Mouse (Mus musculus): ENCODE results near the gene Gm10272.
A peak's percentile ranks its signal among the peaks of the same experiment; 100 is the strongest.
"Not testable (repeated sequence)": the region's sequence is repeated elsewhere in the genome, so short reads cannot be mapped to it uniquely, and the experiment has no call there.

The Gm10272 gene

GRCm38 (mm10) chr10:77706326-77706725, at the start of gene Gm10272:
Gene Gm10272 (plus strand): TSS chr10:77706626.
- DNase-seq (ENCODE audit: low spot score in 2 of 2), result no peak

DNA sequence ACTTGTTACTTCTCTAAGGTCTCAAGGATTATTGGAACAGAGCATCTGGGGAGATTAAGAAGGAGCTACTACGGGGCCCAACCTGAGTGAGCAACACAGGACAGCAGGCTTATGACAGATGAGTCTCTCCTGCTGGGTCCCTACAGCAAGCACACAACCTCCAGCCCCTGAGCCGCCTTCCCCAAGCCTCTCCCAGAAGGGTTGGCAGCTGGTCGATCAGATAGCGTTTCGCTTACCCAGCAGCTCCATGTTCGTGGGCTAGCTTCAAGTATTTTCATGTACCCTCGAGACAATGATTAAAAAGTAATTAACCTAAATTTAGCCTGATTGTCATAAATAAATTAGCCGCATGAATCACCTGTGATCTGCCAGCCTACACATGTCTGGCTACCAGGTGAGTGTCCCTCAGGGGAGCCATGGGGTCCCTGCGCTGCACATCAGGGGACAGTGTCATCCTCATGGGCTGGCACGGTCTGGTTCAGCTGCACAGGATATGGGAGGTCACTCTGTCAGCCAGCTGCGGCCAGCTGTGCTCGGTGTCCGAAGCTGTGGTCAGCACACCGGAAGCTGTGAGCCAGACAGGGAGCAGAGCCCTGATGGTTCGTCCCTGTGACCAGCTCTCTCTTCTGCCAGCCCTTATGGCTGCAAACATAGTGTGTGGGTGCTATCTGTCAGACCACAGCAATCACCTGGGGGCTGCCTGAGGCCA, 48.0 kb upstream of the Gm10272 start:
- DNase-seq (ENCODE audit: low spot score in 2 of 2), result no peak

- DNase-seq (ENCODE audit: low spot score in 2 of 2), result no peak
Measured at GRCm38 (mm10) chr10:77663949-77664665, 42.3 kb upstream of the Gm10272 start.

- no peak for DNase-seq (ENCODE audit: low spot score in 2 of 2)
Measured at GRCm38 (mm10) chr10:77666342-77666741, 40.1 kb upstream of the Gm10272 start.

- no peak for DNase-seq (ENCODE audit: low spot score in 2 of 2)
Measured at GRCm38 (mm10) chr10:77667402-77667801, 39.0 kb upstream of the Gm10272 start.

- no peak for DNase-seq (ENCODE audit: low spot score in 2 of 2)
Measured at GRCm38 (mm10) chr10:77670710-77671109, 35.7 kb upstream of the Gm10272 start.

GRCm38 (mm10) chr10:77671519-77671918, 34.9 kb upstream of the Gm10272 start:
- no peak for DNase-seq (ENCODE audit: low spot score in 2 of 2)

GRCm38 (mm10) chr10:77673765-77674164, 32.7 kb upstream of the Gm10272 start:
- no peak for DNase-seq (ENCODE audit: low spot score in 2 of 2)

DNA sequence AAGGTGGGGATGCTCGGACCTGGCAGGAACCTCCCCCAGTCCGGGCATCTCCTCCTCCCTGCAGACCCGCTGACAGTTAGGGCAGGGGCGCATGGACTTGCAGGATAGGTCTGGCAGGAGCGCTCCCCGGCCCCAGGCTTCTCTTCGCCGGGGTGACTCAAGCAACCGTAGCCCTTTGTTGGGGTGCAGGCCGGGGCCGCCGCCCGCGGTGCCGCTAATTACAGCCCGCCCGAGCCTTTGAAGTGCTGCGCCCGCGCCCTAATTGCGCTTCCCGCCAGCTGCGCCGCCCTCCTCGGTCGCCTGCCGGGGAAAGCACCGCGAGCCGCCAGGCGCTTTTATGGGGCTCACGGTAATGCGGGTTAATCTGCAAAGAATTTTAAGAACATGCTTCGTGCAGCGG, 28.9 kb upstream of the Gm10272 start:
- no peak for DNase-seq (ENCODE audit: low spot score in 2 of 2)

GRCm38 (mm10) chr10:77682994-77683393, 23.4 kb upstream of the Gm10272 start:
- no peak for DNase-seq (ENCODE audit: low spot score in 2 of 2)

- no peak for DNase-seq (ENCODE audit: low spot score in 2 of 2)
Measured at GRCm38 (mm10) chr10:77684181-77684580, 22.2 kb upstream of the Gm10272 start.

- DNase-seq (ENCODE audit: low spot score in 2 of 2), result no peak
Measured at GRCm38 (mm10) chr10:77685895-77686664, 20.3 kb upstream of the Gm10272 start, which contains the start of gene Tspear. Gene Tspear (plus strand): TSS chr10:77686569.

- no peak for DNase-seq (ENCODE audit: low spot score in 2 of 2)
Measured at GRCm38 (mm10) chr10:77687021-77687420, 19.4 kb upstream of the Gm10272 start.

GRCm38 (mm10) chr10:77690356-77690807, 16.0 kb upstream of the Gm10272 start, which contains the start of gene Gm19402:
Gene Gm19402 (minus strand): TSS chr10:77690757.
- DNase-seq (ENCODE audit: low spot score in 2 of 2), result not testable (repeated sequence)

DNA sequence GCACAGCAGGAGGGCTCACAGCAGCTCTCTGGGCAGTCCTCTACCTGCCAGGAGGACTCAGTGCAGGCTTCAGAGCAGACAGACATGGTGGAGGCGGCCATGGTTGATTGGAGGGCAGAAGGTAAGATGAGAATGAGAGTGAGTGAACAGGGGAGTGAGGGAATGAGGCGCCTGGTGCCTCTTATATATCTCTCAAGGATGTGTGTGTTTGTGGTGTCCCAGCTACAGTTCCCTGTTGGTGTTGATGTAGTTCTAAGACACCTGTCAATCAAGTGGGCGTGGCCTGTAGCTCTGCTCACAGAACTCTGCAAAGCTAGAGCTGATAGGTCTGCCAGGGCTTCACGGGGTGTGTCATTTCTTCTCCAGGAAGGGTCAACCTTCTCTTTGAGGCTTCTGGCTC, 9.3 kb upstream of the Gm10272 start, which contains the start of gene Gm9508:
Gene Gm9508, minus strand, starts transcription at position 101 of the 400 bp plus-strand sequence.
- no peak for DNase-seq (ENCODE audit: low spot score in 2 of 2)

DNA sequence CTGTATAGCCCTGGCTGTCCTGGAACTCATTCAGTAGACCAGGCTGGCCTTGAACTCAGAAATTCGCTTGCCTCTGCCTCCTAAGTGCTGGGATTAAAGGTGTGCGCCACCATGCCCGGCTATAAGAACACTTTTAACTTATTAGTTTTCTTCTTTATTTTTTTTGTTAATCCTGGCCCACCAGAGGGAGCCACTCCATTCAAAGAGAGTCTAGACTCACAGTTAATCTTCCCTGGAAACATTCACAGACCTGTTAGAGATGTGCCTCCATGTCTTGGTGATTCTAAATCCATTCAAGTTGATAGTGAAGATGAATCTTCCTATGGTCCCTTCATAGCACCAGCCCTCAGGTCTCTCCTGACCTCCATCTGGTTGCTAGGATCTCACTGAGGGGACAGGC, 3.4 kb downstream of the Gm10272 start:
- no peak for DNase-seq (ENCODE audit: low spot score in 2 of 2)

GRCm38 (mm10) chr10:77711157-77711556, 4.7 kb downstream of the Gm10272 start, which contains the start of gene Gm10024:
Gene Gm10024 (plus strand): TSS chr10:77711457.
- DNase-seq (ENCODE audit: low spot score in 2 of 2), result not testable (repeated sequence)

DNA sequence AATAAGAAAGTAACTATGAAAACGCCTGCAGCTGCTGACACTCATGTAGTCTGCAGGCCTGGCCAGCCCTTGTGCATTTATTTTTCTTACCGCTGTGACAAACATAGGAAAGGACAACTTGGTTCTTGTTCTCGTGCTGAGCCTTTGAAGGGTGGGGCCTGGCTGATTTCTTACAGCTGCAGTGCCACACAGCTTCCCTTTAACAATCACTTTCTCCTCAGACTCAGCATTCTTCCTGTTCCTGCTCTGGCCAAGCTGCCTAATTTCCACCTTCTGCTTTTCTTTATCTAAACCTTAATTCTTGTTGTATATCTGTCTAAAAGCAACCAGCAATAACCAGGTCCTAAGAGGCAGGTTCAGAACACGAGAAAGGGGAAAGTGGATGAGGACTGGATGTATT, 7.3 kb downstream of the Gm10272 start:
- DNase-seq (ENCODE audit: low spot score in 2 of 2), result no peak

GRCm38 (mm10) chr10:77715507-77715906, 9.1 kb downstream of the Gm10272 start, which contains the start of gene Gm10142:
Gene Gm10142 (plus strand): TSS chr10:77715807.
- DNase-seq (ENCODE audit: low spot score in 2 of 2), result no peak

- DNase-seq (ENCODE audit: low spot score in 2 of 2), result not testable (repeated sequence)
Measured at GRCm38 (mm10) chr10:77720299-77720698, 13.9 kb downstream of the Gm10272 start, which contains the start of gene Krtap12-1. Gene Krtap12-1 (plus strand): TSS chr10:77720599.

DNA sequence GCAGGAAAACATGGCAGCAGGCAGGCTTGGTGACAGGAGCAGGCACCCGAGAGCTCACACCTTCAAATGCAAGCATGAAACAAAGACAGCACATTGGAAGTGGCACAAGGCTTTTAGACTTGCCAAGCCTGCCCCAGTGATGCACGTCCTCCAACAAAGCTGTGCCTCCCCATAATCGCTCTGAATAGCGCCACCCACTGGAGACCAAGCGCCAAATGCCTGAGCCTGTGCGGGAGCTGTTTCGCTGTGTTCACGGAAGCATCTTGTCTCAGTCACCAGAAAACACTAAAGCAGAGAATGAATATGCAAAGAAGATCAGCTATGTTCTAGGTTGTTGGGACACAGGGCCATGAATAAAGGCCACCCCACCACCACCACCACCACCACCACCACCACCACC, 18.4 kb downstream of the Gm10272 start:
- DNase-seq (ENCODE audit: low spot score in 2 of 2), result no peak

- peak in 1 of 2 experiments; percentile 18 for DNase-seq (ENCODE audit: low spot score in 2 of 2)
Measured at GRCm38 (mm10) chr10:77726186-77726585, 19.8 kb downstream of the Gm10272 start, which contains the start of gene Gm10100. Gene Gm10100 (plus strand): TSS chr10:77726486.
